Mouse (Mus musculus) spleen, adult 12 weeks (tissue): ENCODE data around the gene Ugp2.
"Not testable (repeated sequence)": the region's sequence is repeated elsewhere in the genome, so short reads cannot be mapped to it uniquely, and the experiment has no call there.

Experiments used
- DNase-seq: peaks from one replicate; pipeline ENCODE4 v3.0.0; 2022; ENCODE audit warnings: low spot score

Ugp2 gene

DNA sequence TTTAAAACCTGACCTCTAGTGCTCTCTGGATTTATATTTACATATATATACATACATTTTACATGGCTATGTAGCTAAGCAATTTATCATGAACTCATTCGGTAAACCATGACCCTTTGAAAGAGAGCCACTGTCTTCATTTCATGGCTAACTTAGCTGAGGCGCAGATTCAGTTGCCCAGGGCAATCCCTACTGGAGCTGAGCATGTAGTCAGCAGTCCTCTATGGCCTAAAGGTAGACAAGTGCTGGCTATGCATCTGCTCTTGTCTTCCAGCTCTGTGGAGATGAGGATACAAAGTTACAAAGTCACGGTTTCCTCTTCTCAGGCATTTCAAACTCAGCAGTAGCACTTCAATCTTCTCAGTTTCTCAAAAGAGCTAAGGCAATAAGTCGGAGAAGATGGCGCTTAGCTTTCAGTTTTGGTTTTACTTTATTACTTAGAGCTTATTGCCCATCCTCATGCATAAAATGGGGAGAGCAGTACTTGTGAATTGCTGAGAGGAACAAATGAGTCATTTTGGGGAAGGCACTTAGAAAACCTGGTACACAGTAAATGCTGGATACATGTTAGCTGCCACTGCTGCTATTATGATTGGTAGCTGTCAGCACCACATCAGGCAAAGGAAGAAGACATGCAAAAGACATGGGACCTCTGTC lies 38.2 kb downstream of the Ugp2 start:
- no peak for DNase-seq

GRCm38 (mm10) chr11:21328141-21328540 lies 42.9 kb downstream of the Ugp2 start:
- no peak for DNase-seq

DNA sequence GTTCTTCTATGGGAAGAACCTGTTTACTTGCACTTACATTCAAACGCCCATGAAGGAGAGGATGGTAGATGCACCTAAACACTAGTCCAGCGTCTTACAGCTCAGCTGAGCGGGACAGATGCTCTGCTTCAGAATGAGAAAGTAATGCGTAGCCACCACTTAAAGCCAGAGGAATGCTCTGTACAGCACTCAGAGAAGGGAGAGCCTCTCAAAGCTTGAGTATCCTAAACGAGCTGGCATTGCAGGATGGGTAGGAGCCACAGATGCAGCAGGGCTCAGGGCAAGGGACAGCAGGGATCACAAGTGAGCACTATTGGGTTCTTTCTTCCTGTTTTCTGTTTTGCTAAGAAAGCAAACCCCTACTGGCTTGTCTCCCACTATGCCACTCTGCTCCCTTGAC lies 43.5 kb downstream of the Ugp2 start:
- no peak for DNase-seq

GRCm38 (mm10) chr11:21326770-21327169 lies 44.2 kb downstream of the Ugp2 start:
- DNase-seq: no peak

GRCm38 (mm10) chr11:21325781-21326180 lies 45.2 kb downstream of the Ugp2 start:
- no peak for DNase-seq

DNA sequence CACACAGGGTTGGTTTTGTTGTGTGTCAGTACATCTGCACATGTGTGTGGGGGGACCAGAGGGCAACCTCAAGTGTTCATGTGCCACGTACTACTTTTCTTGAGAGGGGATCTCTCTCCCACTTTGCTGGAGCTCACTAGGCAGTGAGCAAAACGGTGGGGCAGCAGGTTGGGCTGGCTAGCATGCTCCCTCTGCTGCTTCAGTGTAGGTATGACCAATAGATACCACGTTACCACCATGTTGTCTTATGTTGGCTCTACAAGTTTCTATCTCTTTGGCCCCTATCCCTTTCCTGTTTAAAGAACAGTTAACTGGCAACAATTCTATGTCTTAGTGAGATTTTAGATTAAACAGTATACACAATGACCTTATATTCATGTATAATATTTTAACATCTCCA lies 48.7 kb downstream of the Ugp2 start:
- no peak for DNase-seq

DNA sequence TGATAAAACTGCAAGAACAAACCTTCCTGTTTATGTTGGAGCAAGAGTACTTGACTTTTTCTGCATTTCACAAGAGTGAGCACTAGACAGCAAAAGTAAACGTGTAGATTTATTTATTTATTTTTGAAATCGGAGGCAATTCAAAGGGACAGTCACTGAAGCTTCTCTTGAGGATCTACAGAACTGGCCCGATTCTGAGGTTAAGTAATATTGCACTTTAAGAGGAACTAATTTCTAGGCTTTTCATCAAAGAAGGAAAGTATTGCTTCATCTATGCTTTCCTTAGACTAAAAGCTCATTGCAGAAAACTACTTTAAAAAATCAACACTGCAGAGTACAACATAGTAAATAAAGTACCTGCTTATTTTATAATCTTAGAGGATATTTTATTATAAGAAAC lies 49.4 kb downstream of the Ugp2 start:
- DNase-seq: no peak

GRCm38 (mm10) chr11:21313922-21314657 lies 56.9 kb downstream of the Ugp2 start:
- DNase-seq: peak; percentile 6

- DNase-seq: no peak
These were observed 61.5 kb downstream of the Ugp2 start for GRCm38 (mm10) chr11:21309516-21309915.

DNA sequence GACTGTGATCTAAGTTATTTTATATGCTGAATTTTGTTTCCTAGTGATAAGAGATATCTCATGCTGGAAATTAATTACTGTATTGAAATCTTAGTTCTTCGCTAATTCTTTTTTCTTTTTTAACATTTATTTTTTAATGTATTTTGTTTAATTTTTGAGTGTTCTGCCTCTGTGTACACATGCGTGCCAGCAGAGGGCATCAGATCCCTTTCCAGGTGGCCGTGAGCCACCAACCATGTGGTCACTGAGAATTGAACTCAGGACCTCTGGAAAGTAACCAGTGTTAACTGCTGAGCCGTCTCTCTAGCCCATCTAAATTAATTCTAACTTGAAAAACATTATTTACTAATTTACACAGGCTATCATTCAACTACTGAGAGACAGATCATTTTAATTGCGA lies 62.9 kb downstream of the Ugp2 start:
- no peak for DNase-seq

GRCm38 (mm10) chr11:21307078-21307668 lies 63.8 kb downstream of the Ugp2 start:
- no peak for DNase-seq

DNA sequence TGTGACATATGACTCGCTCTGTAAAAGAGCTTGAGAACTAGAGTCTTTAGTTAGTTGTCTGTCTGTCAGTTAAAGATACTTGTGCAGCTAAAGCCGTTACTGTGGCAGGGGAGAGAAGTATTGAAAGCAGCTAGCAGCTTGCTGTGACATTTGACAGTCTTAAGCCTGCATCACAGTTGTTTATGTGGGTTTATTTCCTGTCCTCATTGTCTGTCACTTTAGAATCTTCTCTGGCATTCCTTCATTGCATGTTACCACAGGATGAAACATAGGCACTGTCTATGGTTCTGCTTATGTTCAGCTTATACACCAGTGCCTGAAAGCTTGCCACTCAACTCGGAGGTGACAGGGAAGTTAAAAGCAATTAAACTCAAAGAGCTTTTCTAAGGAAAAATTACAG lies 67.4 kb downstream of the Ugp2 start:
- DNase-seq: no peak

DNA sequence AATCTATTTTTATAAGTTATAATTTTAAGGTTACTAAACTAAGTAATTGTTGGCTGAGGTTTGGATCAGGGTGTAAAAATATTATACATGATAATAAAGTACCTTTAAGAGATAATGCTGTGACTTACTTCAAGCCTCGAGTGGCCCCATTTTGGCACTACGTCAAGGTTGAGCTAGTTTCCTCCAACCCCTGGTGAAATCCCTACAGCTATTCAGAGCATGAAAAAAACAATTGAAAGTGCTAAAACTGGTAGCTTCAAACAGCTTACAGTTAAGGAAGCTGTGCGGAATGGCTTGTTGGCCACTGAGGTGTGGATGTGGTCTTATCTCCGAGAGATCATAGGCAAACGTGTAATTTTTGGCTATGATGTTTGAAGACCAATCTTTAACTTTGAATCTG lies 75.5 kb downstream of the Ugp2 start:
- no peak for DNase-seq

DNA sequence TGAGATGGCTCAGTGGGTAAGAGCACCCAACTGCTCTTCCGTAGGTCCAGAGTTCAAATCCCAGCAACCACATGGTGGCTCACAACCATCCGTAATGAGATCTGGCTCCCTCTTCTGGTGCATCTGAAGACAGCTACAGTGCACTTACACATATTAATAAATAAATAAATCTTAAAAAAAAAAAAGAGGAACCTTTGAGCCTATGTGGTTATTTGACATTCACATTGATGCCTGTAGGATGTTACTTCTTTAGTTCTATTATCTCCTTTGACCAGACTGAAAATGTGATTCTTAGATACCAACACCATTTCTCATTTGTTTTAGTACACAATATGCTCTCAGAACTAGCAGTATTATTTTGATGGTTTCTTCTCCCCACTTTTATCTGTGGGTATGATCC lies 82.8 kb downstream of the Ugp2 start:
- not testable (repeated sequence) for DNase-seq

DNA sequence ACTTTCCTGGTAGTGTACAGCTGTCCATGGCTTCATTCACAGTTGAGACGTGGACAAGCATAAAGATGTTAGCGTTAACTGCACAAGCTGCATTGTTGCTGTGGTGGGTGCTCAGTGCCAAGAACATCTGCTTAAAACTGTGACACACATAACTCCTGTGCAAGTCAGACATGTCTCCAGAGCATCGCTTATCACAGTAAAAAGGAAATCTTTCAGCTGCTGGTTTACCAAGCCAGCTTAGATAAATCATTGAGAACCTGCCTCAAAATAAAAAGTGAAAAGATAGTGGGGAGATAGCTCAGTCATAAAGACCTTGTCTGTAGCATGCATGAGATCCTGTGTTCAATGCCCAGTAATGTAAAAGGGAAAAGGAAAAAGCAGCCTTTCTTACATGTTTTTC lies 84.6 kb downstream of the Ugp2 start:
- no peak for DNase-seq

GRCm38 (mm10) chr11:21276151-21276550 lies 94.8 kb downstream of the Ugp2 start:
- no peak for DNase-seq
